Mouse (Mus musculus) heart, embryonic 15.5 days (tissue): Measurements from ENCODE around the gene Tmem81. TPM values are rescaled to one million over a fixed set of nuclear protein-coding genes. Genes with fewer than 3 reads are reported as not detected.

Experiments
- ATAC-seq: fragments of 200-750 bp; cut with Nextera tagmentation; replicated peaks from 2 replicates; pipeline ENCODE4 v1.8.0; 2017; ENCODE audit warnings: low read depth, moderate TSS enrichment; ENCODE audit not compliant: insufficient number of reproducible peaks, insufficient read depth, low FRiP score
- H3K27ac ChIP-seq: fragments of 300-500 bp; sonication (generic); 2 replicates; pipeline ENCODE4 v1.5.1; 2015; ENCODE audit warnings: mild to moderate bottlenecking, inconsistent platforms
- H3K27me3 ChIP-seq: fragments of 300-500 bp; sonication (generic); 2 replicates; pipeline ENCODE4 v1.6.1; 2015; ENCODE audit warnings: inconsistent platforms
- H3K36me3 ChIP-seq: fragments of 300-500 bp; sonication (generic); 2 replicates; pipeline ENCODE4 v1.6.1; 2015; ENCODE audit warnings: mild to moderate bottlenecking, inconsistent platforms
- H3K4me1 ChIP-seq: fragments of 300-500 bp; sonication (generic); replicated peaks from 2 replicates; pipeline ENCODE4 v1.6.1; 2015; ENCODE audit warnings: inconsistent platforms
- H3K4me2 ChIP-seq: fragments of 300-500 bp; sonication (generic); 2 replicates; pipeline ENCODE4 v1.6.1; 2015; ENCODE audit warnings: inconsistent platforms, mild to moderate bottlenecking, moderate library complexity
- H3K4me3 ChIP-seq: fragments of 300-500 bp; sonication (generic); 2 replicates; pipeline ENCODE4 v1.5.1; 2015; ENCODE audit warnings: mild to moderate bottlenecking, inconsistent platforms
- H3K9ac ChIP-seq: fragments of 300-500 bp; sonication (generic); 2 replicates; pipeline ENCODE4 v1.6.1; 2015; ENCODE audit warnings: mild to moderate bottlenecking, inconsistent platforms
- H3K9me3 ChIP-seq: fragments of 300-500 bp; sonication (generic); replicated peaks from 2 replicates; pipeline ENCODE4 v1.6.1; 2016; ENCODE audit warnings: inconsistent platforms
- WGBS: fragments of 180-500 bp; shearing (Covaris S2); methylation state at CpG from one replicate; pipeline ENCODE4 v1.1.7; 2015; ENCODE audit warnings: mixed read lengths; 5-methylcytosine and 5-hydroxymethylcytosine counted together
- polyA plus RNA-seq: library from polyadenylated mRNA; unstranded; fragments of >200 nt; fragmentation: Nextera tagmentation; extraction: Ambion mirVana; gene quantifications from 2 replicates; pipeline ENCODE4 v1.2.1, GENCODE M21; 2015

The Tmem81 gene
- polyA plus RNA-seq, 1 experiment from 2014 or later, result 0.66 TPM

GRCm38 (mm10) chr1:132481619-132482018 lies 24.4 kb upstream of the Tmem81 start:
- WGBS, result 83% methylated on average over 2 of the region's 2 CpGs
- H3K4me2 ChIP-seq, result no peak overlapping the region
- H3K9ac ChIP-seq, result no peak overlapping the region
- no peak overlapping the region for H3K27ac ChIP-seq
- no peaks in the 10 kb centered on the region for H3K9me3 ChIP-seq
- no peaks in the 10 kb centered on the region for H3K27me3 ChIP-seq
- no peak for ATAC-seq
- peaks cover 11% of the 10 kb centered on the region for H3K36me3 ChIP-seq
- peaks cover 13% of the 10 kb centered on the region for H3K4me1 ChIP-seq
- H3K4me3 ChIP-seq, result no peak overlapping the region

- no peaks in the 10 kb centered on the region for H3K27me3 ChIP-seq
- no peak for ATAC-seq
- H3K9ac ChIP-seq, result no peak overlapping the region
- H3K36me3 ChIP-seq, result peaks cover 21% of the 10 kb centered on the region
- H3K4me2 ChIP-seq, result no peak overlapping the region
- 81% methylated on average over 3 of the region's 3 CpGs for WGBS
- H3K4me3 ChIP-seq, result no peak overlapping the region
- peaks cover 8% of the 10 kb centered on the region for H3K4me1 ChIP-seq
- no peaks in the 10 kb centered on the region for H3K9me3 ChIP-seq
- no peak overlapping the region for H3K27ac ChIP-seq
Observed at GRCm38 (mm10) chr1:132483234-132483633, 22.8 kb upstream of the Tmem81 start.

GRCm38 (mm10) chr1:132483759-132484158 lies 22.3 kb upstream of the Tmem81 start:
- Histone ChIP-seq H3K27me3 (no peaks in the 10 kb centered on the region), H3K9ac (no peak overlapping the region), H3K4me3 (no peak overlapping the region), H3K4me1 (peaks cover 2% of the 10 kb centered on the region; the same call in 1 of the 2 replicates), H3K9me3 (no peaks in the 10 kb centered on the region), H3K27ac (no peak overlapping the region), H3K4me2 (no peak overlapping the region), H3K36me3 (peaks cover 26% of the 10 kb centered on the region)
- WGBS, result 86% methylated on average over 6 of the region's 6 CpGs
- no peak for ATAC-seq

- Histone ChIP-seq H3K36me3 (peaks cover 88% of the 10 kb centered on the region), H3K9ac (no peak overlapping the region), H3K4me2 (no peak overlapping the region), H3K27me3 (no peaks in the 10 kb centered on the region), H3K27ac (no peak overlapping the region), H3K4me3 (no peak overlapping the region), H3K4me1 (no peaks in the 10 kb centered on the region), H3K9me3 (no peaks in the 10 kb centered on the region)
- WGBS, result 88% methylated on average over 2 of the region's 2 CpGs
- no peak for ATAC-seq
Observed at GRCm38 (mm10) chr1:132500535-132500934, 5.5 kb upstream of the Tmem81 start.

GRCm38 (mm10) chr1:132505155-132505554 lies 875 bp upstream of the Tmem81 start:
- Histone ChIP-seq H3K4me3 (no peak overlapping the region), H3K9me3 (no peaks in the 10 kb centered on the region), H3K27ac (no peak overlapping the region), H3K36me3 (peaks cover 75% of the 10 kb centered on the region), H3K4me2 (no peak overlapping the region), H3K27me3 (no peaks in the 10 kb centered on the region), H3K4me1 (no peaks in the 10 kb centered on the region), H3K9ac (no peak overlapping the region)
- ATAC-seq, result no peak
- WGBS, result 91% methylated on average over 5 of the region's 5 CpGs

- no peak overlapping the region for H3K27ac ChIP-seq
- no peak for ATAC-seq
- WGBS, result 92% methylated on average over 7 of the region's 7 CpGs
- no peaks in the 10 kb centered on the region for H3K4me1 ChIP-seq
- no peaks in the 10 kb centered on the region for H3K9me3 ChIP-seq
- no peak overlapping the region for H3K4me2 ChIP-seq
- peaks cover 60% of the 10 kb centered on the region for H3K36me3 ChIP-seq
- no peak overlapping the region for H3K9ac ChIP-seq
- H3K27me3 ChIP-seq, result 0 out of 2 replicates have a peak, but pooled peaks cover 3% of the 10 kb centered on the region
- H3K4me3 ChIP-seq, result no peak overlapping the region
Observed at GRCm38 (mm10) chr1:132506656-132507055, 626 bp downstream of the Tmem81 start.

- Histone ChIP-seq H3K27ac (no peak overlapping the region), H3K9ac (no peak overlapping the region), H3K9me3 (no peaks in the 10 kb centered on the region), H3K27me3 (0 out of 2 replicates have a peak, but pooled peaks cover 3% of the 10 kb centered on the region), H3K4me1 (no peaks in the 10 kb centered on the region), H3K4me3 (no peak overlapping the region), H3K4me2 (no peak overlapping the region), H3K36me3 (peaks cover 34% of the 10 kb centered on the region)
- 80% methylated on average over 5 of the region's 5 CpGs for WGBS
- ATAC-seq, result no peak
Observed at GRCm38 (mm10) chr1:132509771-132510170, 3.7 kb downstream of the Tmem81 start.

GRCm38 (mm10) chr1:132511521-132511920 lies 5.5 kb downstream of the Tmem81 start:
- H3K9me3 ChIP-seq, result no peaks in the 10 kb centered on the region
- H3K36me3 ChIP-seq, result peaks cover 16% of the 10 kb centered on the region
- no peak overlapping the region for H3K27ac ChIP-seq
- no peaks in the 10 kb centered on the region for H3K4me1 ChIP-seq
- 0 out of 2 replicates have a peak, but pooled peaks cover 3% of the 10 kb centered on the region for H3K27me3 ChIP-seq
- WGBS, result 42% methylated on average over 8 of the region's 8 CpGs
- no peak overlapping the region for H3K4me3 ChIP-seq
- no peak for ATAC-seq
- no peak overlapping the region for H3K4me2 ChIP-seq
- no peak overlapping the region for H3K9ac ChIP-seq

GRCm38 (mm10) chr1:132512106-132512505 lies 6.1 kb downstream of the Tmem81 start:
- no peak for ATAC-seq
- H3K9ac ChIP-seq, result no peak overlapping the region
- 0 out of 2 replicates have a peak, but pooled peaks cover 3% of the 10 kb centered on the region for H3K27me3 ChIP-seq
- peaks cover 10% of the 10 kb centered on the region for H3K36me3 ChIP-seq
- H3K4me3 ChIP-seq, result no peak overlapping the region
- 65% methylated on average over 8 of the region's 8 CpGs for WGBS
- no peaks in the 10 kb centered on the region for H3K9me3 ChIP-seq
- no peak overlapping the region for H3K27ac ChIP-seq
- no peaks in the 10 kb centered on the region for H3K4me1 ChIP-seq
- H3K4me2 ChIP-seq, result no peak overlapping the region

GRCm38 (mm10) chr1:132515339-132515738 lies 9.3 kb downstream of the Tmem81 start:
- H3K36me3 ChIP-seq, result no peaks in the 10 kb centered on the region
- 0 out of 2 replicates have a peak, but pooled peaks cover 7% of the 10 kb centered on the region for H3K27me3 ChIP-seq
- no peaks in the 10 kb centered on the region for H3K9me3 ChIP-seq
- H3K27ac ChIP-seq, result no peak overlapping the region
- WGBS, result 84% methylated on average over 12 of the region's 12 CpGs
- no peak overlapping the region for H3K9ac ChIP-seq
- no peak for ATAC-seq
- H3K4me2 ChIP-seq, result no peak overlapping the region
- H3K4me1 ChIP-seq, result no peaks in the 10 kb centered on the region
- H3K4me3 ChIP-seq, result no peak overlapping the region

GRCm38 (mm10) chr1:132516776-132517175 lies 10.7 kb downstream of the Tmem81 start:
- H3K4me1 ChIP-seq, result no peaks in the 10 kb centered on the region
- 85% methylated on average over 11 of the region's 11 CpGs for WGBS
- H3K36me3 ChIP-seq, result no peaks in the 10 kb centered on the region
- no peaks in the 10 kb centered on the region for H3K9me3 ChIP-seq
- H3K9ac ChIP-seq, result no peak overlapping the region
- H3K27ac ChIP-seq, result no peak overlapping the region
- 0 out of 2 replicates have a peak, but pooled peaks cover 5% of the 10 kb centered on the region for H3K27me3 ChIP-seq
- no peak overlapping the region for H3K4me2 ChIP-seq
- no peak for ATAC-seq
- H3K4me3 ChIP-seq, result no peak overlapping the region

- 66% methylated on average over 18 of the region's 18 CpGs for WGBS
- no peaks in the 10 kb centered on the region for H3K36me3 ChIP-seq
- H3K4me1 ChIP-seq, result no peaks in the 10 kb centered on the region
- ATAC-seq, result no peak
- H3K4me3 ChIP-seq, result no peak overlapping the region
- no peak overlapping the region for H3K27ac ChIP-seq
- H3K9me3 ChIP-seq, result no peaks in the 10 kb centered on the region
- H3K9ac ChIP-seq, result no peak overlapping the region
- no peak overlapping the region for H3K4me2 ChIP-seq
- 0 out of 2 replicates have a peak, but pooled peaks cover 10% of the 10 kb centered on the region for H3K27me3 ChIP-seq
Observed at GRCm38 (mm10) chr1:132518621-132519020, 12.6 kb downstream of the Tmem81 start.
